Mouse (Mus musculus): ENCODE results near the gene Iffo2.
"Not testable (repeated sequence)": the region's sequence is repeated elsewhere in the genome, so short reads cannot be mapped to it uniquely, and the experiment has no call there.

The Iffo2 gene

GRCm38 (mm10) chr4:139530248-139530647, at the start of gene Iffo2:
Gene Iffo2 (plus strand): TSS chr4:139530548.
- not testable (repeated sequence) for DNase-seq (ENCODE audit: extremely low read depth, insufficient read length, low spot score)

DNA sequence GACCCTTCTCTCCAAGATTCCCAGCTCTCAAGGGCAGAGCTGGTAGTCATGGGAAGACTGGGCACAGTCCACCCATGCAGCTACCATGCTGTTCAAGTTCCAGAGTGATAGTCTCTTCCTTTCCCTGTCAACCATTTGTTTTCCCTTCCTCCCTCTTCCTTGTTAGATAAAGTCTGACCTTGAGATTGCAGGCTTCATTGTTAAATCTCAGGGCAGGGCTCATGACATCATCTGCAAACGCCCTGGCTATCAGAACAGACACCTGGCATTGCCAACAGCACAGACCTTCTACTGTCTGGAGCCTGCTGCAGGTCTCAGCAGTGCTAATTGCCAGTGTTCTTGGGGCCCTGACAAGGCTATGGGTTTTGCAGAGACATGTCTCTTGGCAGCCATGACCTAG, 48.9 kb upstream of the Iffo2 start:
- DNase-seq (ENCODE audit: extremely low read depth, insufficient read length, low spot score) = no peak

DNA sequence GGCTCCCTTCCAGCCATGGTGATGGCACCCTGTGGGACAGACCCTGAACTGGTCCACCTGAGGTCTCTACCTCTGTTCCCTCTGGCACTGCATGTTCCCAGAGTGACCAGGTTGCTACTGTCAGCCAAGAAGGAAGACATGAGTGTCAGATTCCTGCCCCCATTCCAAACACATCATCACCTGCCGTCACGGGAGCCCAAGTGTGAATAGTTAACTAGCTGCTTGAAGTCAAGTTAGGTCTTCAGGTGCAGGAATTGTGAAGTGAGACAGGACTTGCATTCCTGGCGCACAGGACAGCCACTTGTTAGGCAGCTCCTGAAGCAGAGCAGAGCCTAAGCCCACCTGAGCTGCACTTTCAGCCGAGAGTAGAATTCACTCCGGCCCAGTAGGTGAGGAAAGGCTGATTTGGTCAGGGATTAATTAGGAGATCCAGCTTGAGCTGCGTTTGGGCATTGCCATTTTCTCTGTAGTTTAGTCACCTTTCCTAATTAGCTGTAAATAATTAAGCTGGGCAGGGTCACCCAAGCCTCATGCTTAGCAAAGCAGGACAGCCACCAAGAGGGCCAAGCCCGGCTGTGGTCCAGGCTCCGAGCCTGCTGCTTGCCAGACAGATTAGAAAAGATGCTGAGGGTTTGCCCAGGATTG, 46.8 kb upstream of the Iffo2 start:
- no peak for DNase-seq (ENCODE audit: extremely low read depth, insufficient read length, low spot score)

DNA sequence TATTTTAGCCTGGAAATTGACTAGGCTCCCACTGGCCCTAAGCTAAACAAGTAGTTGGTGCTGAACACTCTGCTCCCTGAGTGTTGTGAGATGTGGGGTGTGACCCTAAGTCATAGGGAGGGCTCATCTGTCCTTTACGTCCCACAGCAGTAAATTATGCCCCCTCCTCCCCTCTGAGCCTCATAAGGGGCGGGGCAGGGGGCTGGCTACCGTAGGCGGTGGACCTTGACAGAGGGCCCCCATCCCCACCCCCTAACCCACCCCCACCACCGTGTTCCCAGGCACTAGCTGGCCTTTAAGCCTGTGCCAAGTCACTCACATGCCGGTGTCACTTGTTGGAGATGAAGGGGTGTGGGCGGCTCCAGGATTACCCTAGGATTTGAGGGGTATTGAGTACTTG, 45.9 kb upstream of the Iffo2 start:
- no peak for DNase-seq (ENCODE audit: extremely low read depth, insufficient read length, low spot score)

DNA sequence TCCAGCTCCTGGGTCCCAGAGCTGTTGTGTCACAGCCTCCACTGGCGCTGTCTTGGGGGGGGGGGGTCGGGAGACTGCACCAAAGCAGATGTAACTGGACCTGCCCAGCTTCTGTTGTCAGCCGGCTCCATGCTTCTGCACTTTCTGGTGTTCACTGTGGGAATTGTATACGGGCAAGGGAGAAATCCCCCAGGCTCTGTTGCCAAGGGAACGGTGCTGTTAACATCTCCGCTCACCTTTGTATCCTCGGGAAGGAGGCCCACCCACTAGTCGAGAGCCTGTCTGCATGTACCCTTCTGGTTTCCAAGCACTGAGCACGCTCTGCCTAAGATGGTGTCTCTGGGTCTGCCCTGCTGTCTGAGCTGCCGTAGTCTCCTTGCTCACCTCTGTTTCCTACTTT, 43.3 kb upstream of the Iffo2 start:
- no peak for DNase-seq (ENCODE audit: extremely low read depth, insufficient read length, low spot score)

DNA sequence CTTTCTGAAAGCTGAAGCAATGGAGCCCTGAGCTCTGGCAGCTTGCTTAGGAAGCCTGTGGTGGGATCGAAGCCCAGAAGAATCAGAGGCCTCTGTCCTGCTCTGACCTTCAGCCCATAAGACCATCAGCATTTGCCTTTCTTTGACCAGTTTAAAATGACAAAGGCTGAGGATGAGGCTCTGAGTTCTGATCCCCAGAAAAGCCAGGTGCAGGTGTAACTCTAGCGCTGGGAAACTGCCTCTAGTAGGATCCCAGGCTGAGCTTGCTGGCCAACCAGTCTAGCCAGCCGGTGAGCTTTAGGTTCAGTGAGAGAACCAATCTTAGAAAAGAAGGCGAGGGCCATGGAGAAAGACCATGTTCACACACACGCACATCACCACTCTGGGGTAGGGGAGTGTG, 42.0 kb upstream of the Iffo2 start:
- DNase-seq (ENCODE audit: extremely low read depth, insufficient read length, low spot score) = no peak

GRCm38 (mm10) chr4:139489946-139490345, 40.4 kb upstream of the Iffo2 start:
- DNase-seq (ENCODE audit: extremely low read depth, insufficient read length, low spot score) = no peak

GRCm38 (mm10) chr4:139490413-139491055, 39.8 kb upstream of the Iffo2 start:
- no peak for DNase-seq (ENCODE audit: extremely low read depth, insufficient read length, low spot score)

DNA sequence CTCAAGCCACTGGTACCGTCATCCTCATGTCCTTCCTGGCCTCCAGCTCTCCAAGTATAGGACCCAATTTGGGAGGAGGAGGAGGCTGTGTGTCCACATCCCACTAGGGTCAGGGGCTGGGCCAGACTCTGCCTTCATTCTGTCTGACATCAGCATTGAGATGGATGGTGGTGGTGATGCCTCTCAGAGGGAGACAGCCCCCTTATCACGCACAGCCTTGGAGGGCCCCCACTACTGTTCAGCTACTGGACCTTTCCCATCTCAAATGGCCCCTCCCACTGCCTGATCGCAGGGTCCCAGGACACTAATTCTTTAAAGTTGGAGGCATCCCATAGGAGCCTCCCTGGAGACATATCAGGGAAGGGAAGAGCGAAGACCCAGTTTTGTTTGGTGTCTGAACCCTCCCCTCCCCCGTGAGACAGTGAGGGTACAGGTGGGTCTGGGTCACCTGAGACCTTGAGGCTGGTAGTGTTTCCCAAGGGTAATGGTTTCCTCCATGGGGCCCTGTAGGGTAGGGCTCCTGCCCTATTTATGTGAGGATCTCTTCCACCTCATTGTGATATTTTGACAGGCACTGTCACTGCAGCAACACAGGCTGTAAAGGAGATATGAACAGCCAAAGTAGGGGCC, 38.7 kb upstream of the Iffo2 start:
- DNase-seq (ENCODE audit: extremely low read depth, insufficient read length, low spot score) = no peak

DNA sequence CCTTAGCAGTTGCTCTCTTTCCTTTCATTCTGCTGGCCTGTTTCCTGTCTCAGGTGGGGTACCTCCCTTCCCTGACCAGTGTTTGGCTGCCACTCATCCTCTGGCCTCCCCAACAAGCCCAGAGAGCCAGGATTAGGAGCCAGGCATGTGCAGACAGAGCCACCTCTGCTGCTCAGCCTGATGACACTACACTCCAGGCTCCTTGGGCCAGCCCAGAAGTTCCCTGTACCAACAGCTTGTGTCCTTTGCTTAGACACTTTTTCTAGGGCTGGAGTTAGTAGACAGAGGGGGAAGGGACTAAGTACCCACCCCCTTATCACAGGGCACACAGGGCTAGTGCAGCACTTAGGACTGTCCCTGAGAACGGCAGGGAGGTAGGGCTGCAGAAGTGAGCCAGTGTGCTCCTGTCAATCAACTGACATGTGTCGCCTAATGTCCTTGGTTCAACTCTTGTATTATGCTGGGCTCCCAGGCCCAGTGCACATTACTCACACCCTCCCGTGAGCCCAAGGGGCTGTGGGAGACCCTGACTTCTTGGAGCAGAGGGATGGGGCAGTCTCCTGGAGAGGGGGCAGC, 38.0 kb upstream of the Iffo2 start:
- no peak for DNase-seq (ENCODE audit: extremely low read depth, insufficient read length, low spot score)

- DNase-seq (ENCODE audit: extremely low read depth, insufficient read length, low spot score) = no peak
Measured at GRCm38 (mm10) chr4:139493227-139494025, 36.9 kb upstream of the Iffo2 start.

- peak; percentile 89 for DNase-seq (ENCODE audit: extremely low read depth, insufficient read length, low spot score)
Measured at GRCm38 (mm10) chr4:139500814-139501213, 29.5 kb upstream of the Iffo2 start.

GRCm38 (mm10) chr4:139501702-139502101, 28.6 kb upstream of the Iffo2 start:
- DNase-seq (ENCODE audit: extremely low read depth, insufficient read length, low spot score) = no peak

DNA sequence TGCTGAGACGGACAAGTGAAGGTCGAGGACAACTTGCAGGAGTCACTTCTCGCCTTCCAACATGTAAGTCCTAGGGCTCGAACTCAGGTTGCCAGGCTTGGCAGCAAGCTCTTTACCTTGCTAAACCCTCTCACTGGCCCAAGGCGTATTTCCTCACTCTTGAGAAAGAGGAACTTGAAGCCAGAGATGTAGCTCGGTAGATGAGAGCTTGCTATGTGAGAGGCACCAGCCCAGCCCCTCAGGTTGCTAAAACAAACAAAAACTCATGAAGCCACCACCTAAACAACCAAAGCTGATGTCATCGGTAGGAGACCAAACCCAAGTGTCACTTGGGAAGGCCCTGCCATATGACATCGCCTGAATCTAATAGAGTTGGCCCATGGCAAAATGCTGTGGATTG, 26.4 kb upstream of the Iffo2 start:
- no peak for DNase-seq (ENCODE audit: extremely low read depth, insufficient read length, low spot score)

GRCm38 (mm10) chr4:139505716-139506115, 24.6 kb upstream of the Iffo2 start:
- no peak for DNase-seq (ENCODE audit: extremely low read depth, insufficient read length, low spot score)

DNA sequence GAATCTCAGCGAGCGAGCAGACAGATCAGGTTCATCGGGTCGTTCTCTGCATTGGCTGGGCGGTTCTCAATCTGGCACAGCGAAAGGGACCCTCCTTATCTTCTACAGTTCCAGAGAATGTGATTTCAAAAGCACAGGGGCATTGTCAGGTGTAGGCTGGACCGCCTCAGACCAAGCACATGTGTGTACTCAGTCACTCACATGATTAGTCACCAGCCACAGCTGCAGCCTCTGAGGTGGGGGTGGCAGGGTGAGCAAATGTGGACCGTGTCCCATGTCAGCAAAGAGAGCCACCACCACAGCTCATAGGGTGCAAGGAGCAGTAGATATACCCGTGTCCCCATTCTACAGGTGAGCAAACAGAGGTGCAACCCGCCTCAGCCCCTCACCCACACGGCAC, 23.6 kb upstream of the Iffo2 start:
- no peak for DNase-seq (ENCODE audit: extremely low read depth, insufficient read length, low spot score)

DNA sequence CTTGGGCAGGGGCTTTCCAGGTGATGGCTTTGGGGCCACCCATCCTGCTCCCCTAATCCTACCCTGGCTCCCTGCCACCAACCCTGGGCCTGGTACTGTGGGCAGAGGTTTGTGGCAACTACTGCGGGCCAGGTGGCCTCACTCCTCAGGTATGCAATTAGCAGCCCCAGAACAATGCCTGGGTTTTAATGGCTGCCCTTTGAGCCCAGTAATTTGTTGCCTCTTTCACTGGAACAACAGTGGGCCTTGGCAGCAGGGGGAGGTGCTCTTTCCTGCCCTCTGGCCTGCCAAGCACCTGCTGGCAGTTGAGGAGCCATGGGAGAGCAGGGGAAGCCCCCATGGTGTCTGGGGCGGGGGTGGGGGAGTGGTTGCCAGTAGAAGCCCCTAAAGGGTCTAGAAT, 21.3 kb upstream of the Iffo2 start:
- DNase-seq (ENCODE audit: extremely low read depth, insufficient read length, low spot score) = no peak

DNA sequence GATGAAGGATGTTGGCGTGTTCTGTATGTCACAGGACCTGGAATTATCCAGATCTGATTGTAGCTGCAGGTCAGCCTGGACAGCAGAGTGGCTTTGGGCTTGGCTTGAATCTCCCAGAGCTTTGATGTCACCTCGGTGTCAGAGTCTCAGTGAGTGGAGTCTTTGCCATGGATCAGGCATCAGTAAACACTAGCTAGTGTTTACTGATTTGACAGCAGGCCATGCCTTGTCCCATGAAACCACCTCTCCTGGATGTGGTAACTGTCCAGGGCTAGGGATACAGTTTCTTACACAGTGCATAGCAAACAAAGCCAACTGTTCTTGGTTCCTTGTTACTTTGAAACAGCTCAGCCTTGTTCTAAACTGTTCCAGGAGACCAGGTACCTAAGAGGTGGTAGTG, 18.8 kb upstream of the Iffo2 start:
- DNase-seq (ENCODE audit: extremely low read depth, insufficient read length, low spot score) = no peak

DNA sequence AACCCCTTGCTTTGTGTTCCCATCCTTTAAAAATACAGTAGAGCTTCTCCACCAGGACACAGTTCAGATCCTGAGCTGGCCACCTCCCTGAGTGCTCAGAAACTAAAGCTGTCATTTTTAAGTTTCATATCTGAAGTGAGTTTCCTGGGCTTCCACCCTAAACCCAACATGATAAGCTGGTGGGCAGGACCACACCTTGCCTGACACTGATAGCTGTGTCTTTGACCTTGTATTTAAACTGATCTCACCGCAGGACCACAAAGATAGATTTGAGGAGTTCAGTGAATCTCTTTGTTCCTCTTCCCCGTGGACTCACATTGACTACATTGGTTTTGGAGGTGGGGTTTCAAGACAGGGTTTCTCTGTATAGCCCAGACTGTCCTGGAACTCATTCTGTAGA, 17.4 kb upstream of the Iffo2 start:
- no peak for DNase-seq (ENCODE audit: extremely low read depth, insufficient read length, low spot score)

GRCm38 (mm10) chr4:139519221-139519620, 11.1 kb upstream of the Iffo2 start:
- DNase-seq (ENCODE audit: extremely low read depth, insufficient read length, low spot score) = no peak

DNA sequence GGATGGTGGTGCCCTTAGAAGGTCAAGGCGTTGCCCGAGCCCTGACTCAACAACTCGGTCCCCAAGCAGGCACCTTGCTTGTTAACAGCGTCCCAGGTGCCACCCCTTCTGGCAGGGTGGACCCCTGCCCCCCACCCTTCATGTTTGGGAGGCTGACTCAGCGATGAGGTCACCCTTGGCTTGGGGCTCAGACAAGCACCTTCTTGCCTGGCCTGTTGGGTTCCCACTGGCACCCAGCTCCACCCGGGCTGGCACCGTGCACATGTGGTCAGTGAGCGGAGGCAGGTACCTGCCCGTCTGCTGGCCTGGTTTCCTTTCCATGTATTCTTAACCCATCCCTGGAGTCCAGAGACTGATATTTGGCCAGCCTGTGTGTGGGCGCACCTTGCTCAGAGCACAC, 8.4 kb upstream of the Iffo2 start:
- DNase-seq (ENCODE audit: extremely low read depth, insufficient read length, low spot score) = peak; percentile 34
